Mouse (Mus musculus) spleen, adult 18-20 months (tissue): ENCODE measurements at regions not wholly inside any gene's neighbourhood (a gene's known extent, or its start where the extent isn't known, plus 50 kb on each side); places are given as distances from the start of the nearest gene placed in this dataset.
"Not testable (repeated sequence)": the region's sequence is repeated elsewhere in the genome, so short reads cannot be mapped to it uniquely, and the experiment has no call there.

Source experiments
- DNase-seq, 2 experiments: peaks; one replicate each; pipeline ENCODE4 v3.0.0; 2022; ENCODE audit warnings: mixed read lengths in 2 of 2

GRCm38 (mm10) chr14:58317231-58317630, 246.9 kb downstream of the Fgf9 start:
- peak in 1 of 2 experiments; percentile 21 for DNase-seq

- DNase-seq, result no peak
These were observed 237.3 kb downstream of the Fgf9 start for GRCm38 (mm10) chr14:58307695-58308094.

- DNase-seq, result no peak
These were observed 236.6 kb downstream of the Fgf9 start for GRCm38 (mm10) chr14:58306832-58307521.

- no peak for DNase-seq
These were observed 230.1 kb downstream of the Fgf9 start for GRCm38 (mm10) chr14:58300411-58300887.

GRCm38 (mm10) chr14:58286007-58286525, 215.7 kb downstream of the Fgf9 start:
- DNase-seq, result no peak

- no peak for DNase-seq
These were observed 212.5 kb downstream of the Fgf9 start for GRCm38 (mm10) chr14:58282708-58283290.

- no peak for DNase-seq
These were observed 211.9 kb downstream of the Fgf9 start for GRCm38 (mm10) chr14:58282264-58282663.

GRCm38 (mm10) chr14:58274440-58274839, 204.1 kb downstream of the Fgf9 start:
- not testable (repeated sequence) for DNase-seq

- DNase-seq, result no peak
These were observed 203.5 kb downstream of the Fgf9 start for GRCm38 (mm10) chr14:58273693-58274419.

GRCm38 (mm10) chr14:58265373-58265772, 195.0 kb downstream of the Fgf9 start:
- no peak for DNase-seq

GRCm38 (mm10) chr14:58264401-58264800, 194.1 kb downstream of the Fgf9 start:
- no peak for DNase-seq

GRCm38 (mm10) chr14:58253369-58253968, 183.1 kb downstream of the Fgf9 start:
- no peak for DNase-seq

- no peak for DNase-seq
These were observed 155.5 kb downstream of the Fgf9 start for GRCm38 (mm10) chr14:58225869-58226268.

GRCm38 (mm10) chr14:58224419-58224818, 154.1 kb downstream of the Fgf9 start:
- DNase-seq, result no peak

GRCm38 (mm10) chr14:58208401-58208800, 138.1 kb downstream of the Fgf9 start:
- DNase-seq, result no peak

GRCm38 (mm10) chr14:58202607-58203295, 132.4 kb downstream of the Fgf9 start:
- DNase-seq, result no peak

- DNase-seq, result no peak
These were observed 119.6 kb downstream of the Fgf9 start for GRCm38 (mm10) chr14:58189948-58190347.

- no peak for DNase-seq
These were observed 112.5 kb downstream of the Fgf9 start for GRCm38 (mm10) chr14:58182869-58183268.

- DNase-seq, result no peak
These were observed 110.4 kb downstream of the Fgf9 start for GRCm38 (mm10) chr14:58180724-58181123.

- no peak for DNase-seq
These were observed 105.5 kb downstream of the Fgf9 start for GRCm38 (mm10) chr14:58175651-58176363.

GRCm38 (mm10) chr14:58174512-58174911, 104.2 kb downstream of the Fgf9 start:
- DNase-seq, result no peak

GRCm38 (mm10) chr14:58168920-58169319, 98.6 kb downstream of the Fgf9 start:
- no peak for DNase-seq
